Mouse (Mus musculus) thymus, postnatal 36 days (tissue): Measurements from ENCODE around the gene Rnd2.
A peak's percentile ranks its signal among the peaks of the same experiment; 100 is the strongest.
"Not testable (repeated sequence)": the region's sequence is repeated elsewhere in the genome, so short reads cannot be mapped to it uniquely, and the experiment has no call there.

Experiments used
- DNase-seq, 2 experiments: peaks; one replicate each; pipeline ENCODE4 v3.0.0; 2022; ENCODE audit warnings: mixed read lengths in 2 of 2

Rnd2 gene

GRCm38 (mm10) chr11:101447786-101448185, 17.0 kb upstream of the Rnd2 start:
- DNase-seq: no peak

- peak; percentile 69 to 72 for DNase-seq
Measured at GRCm38 (mm10) chr11:101448274-101448746, 16.5 kb upstream of the Rnd2 start, which contains the start of gene Ifi35. TSS of gene Ifi35 (plus strand) at chr11:101448407.

GRCm38 (mm10) chr11:101448899-101449298, 15.9 kb upstream of the Rnd2 start:
- no peak for DNase-seq

GRCm38 (mm10) chr11:101449596-101449995, 15.2 kb upstream of the Rnd2 start:
- DNase-seq: not testable (repeated sequence)

DNA sequence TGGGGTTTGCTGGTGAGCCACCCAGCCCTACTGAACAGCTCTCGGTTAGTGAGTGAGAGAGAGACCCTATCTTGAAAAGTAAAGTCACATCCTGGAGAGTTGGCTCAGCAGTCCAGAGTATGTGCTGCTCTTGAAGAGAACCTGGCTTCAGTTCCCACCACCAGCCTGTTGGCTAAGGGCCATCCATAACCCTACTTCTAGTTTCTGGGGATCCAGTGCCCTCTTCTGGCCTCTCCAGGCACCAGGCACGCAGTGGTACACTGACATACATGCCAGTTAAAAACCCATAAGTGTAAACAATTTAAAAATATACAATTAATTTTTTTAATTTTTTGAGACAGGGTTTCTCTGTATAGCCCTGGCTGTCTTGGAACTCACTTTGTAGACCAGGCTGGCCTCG, 14.4 kb upstream of the Rnd2 start:
- peak; percentile 22 to 31 for DNase-seq

- DNase-seq: no peak
Measured at GRCm38 (mm10) chr11:101451536-101451935, 13.3 kb upstream of the Rnd2 start.

- DNase-seq: no peak
Measured at GRCm38 (mm10) chr11:101452093-101452774, 12.6 kb upstream of the Rnd2 start.

DNA sequence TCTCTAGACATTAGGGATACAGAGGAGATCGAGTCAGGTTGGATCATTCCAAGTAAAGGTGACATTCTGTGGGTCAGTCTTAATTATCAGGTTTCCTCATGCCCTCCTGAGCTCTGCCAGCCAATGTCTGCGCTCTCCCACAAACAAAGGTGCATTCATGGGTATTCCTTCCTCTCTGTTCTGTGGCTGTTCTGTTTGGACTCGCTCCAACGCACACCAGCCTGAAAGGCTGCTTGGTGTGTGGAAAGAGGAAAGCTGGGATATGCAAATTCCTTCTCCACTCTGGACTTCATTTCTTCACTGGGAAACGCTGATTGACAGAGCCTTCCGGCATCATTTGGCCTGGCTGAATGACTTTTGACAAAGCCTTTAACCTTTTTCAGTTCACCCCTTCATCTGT, 10.1 kb upstream of the Rnd2 start:
- DNase-seq: no peak

DNA sequence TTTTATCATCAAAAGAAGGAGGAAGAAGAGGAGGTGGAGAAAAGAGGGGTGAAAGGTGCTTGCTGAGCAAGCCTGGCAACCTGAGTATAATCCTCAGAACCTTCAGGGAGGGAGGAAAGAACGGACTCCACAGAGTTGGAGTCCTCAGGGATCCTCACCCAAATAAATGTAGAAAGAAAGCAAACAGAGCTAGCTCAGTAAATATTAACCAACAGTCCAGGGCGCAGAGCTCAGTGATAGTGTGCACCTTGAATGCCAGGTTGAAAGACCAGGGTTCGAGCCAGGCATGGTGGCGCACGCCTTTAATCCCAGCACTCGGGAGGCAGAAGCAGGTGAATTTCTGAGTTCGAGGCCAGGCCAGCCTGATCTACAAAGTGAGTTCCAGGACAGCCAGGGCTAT, 9.2 kb upstream of the Rnd2 start:
- DNase-seq: no peak

- no peak for DNase-seq
Measured at GRCm38 (mm10) chr11:101457631-101458030, 7.2 kb upstream of the Rnd2 start.

DNA sequence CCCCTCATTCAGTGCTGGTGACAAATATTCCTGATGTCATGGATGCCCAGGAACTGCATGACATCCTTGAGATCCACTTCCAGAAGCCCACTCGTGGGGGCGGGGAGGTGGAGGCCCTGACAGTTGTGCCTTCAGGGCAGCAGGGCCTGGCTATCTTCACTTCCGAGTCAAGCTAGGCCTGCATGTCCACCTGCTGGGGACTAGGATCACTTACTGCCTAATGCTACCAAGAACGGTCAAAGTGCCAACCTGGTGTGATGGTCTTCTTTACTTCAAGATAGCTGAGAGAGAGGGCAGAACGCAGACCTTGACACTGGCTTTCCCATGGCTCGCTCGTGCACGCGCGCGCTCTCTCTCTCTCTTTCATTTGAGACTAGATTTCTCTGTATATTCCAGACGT, 6.6 kb upstream of the Rnd2 start:
- DNase-seq: no peak

DNA sequence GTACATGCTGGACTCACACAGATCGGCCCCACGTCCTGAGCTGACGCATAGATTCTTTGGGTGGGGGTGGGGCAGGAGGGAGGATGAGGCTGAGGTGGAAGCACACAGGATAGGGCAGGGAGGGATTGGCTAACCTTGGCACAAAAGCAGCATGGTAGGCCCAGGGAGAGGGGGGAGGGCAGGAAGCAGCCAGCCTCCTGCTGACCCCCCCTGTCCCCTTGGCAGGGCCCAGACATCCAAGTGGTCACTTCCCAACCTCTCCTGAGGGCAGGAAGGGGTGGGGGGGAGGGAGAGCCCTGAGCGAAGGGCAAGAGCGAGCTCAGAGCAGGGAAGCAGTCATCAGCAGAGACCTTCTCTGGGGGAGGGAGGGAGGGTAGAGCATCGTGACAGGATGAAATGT, 5.1 kb upstream of the Rnd2 start:
- DNase-seq: no peak

DNA sequence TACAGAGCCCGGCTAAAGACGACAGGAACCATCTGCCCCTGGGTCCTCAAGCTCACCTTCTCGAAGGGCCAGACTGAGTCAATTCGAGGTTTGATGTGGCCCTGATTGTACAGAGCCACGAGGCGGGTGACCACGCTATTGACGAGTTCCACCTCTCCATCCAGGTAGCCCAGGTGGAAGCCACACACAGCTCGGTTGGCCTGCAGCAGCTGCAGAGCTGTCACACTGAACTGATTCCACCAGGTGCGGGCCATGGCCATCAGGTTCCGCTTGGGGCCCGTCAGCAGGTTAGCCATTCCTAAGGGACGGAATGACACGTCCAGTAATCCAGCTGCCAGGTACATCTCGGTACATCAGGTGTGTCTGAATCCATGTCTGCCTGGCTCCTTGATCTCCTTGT, 4.5 kb upstream of the Rnd2 start:
- DNase-seq: no peak

- DNase-seq: no peak
Measured at GRCm38 (mm10) chr11:101462141-101462540, 2.7 kb upstream of the Rnd2 start.

- no peak for DNase-seq
Measured at GRCm38 (mm10) chr11:101462583-101463440, 2.0 kb upstream of the Rnd2 start.

DNA sequence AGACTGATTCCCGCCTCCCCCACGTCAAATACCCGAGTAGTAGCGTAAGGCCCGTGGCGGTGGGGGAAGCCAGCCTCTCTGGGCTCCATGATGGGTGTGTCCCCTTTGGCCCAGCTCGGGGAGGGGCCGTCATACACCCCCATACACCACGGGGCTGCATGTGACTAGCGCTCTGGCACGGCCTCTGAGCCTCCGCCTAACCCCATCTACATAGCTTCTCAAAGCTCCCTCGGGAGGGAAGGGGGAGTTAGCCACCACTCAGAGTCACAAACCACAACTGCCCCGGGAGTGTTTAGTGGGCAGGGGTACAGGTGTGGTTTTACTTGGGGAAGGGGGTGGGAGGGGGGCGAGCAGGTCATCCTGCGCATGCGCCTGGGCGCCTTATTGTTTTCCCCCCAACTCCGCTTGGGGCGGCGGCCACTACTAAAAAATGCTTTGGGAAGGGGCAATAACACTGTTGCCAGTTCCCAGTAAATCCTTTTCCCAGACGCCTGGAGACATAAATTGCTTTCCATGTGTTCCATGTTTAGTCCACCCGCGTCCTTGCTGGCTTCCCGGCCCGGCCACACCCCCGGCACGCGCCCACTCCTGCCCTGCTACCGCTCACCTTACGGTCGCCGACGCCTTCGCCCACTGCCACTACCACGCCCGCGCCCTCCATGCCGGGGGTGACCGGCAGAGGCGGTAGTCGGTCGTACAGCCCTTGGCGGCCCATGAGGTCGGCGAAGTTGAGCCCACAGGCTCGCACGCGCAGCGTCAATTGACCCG, 486 bp downstream of the Rnd2 start:
- DNase-seq: peak; percentile 36 to 57

DNA sequence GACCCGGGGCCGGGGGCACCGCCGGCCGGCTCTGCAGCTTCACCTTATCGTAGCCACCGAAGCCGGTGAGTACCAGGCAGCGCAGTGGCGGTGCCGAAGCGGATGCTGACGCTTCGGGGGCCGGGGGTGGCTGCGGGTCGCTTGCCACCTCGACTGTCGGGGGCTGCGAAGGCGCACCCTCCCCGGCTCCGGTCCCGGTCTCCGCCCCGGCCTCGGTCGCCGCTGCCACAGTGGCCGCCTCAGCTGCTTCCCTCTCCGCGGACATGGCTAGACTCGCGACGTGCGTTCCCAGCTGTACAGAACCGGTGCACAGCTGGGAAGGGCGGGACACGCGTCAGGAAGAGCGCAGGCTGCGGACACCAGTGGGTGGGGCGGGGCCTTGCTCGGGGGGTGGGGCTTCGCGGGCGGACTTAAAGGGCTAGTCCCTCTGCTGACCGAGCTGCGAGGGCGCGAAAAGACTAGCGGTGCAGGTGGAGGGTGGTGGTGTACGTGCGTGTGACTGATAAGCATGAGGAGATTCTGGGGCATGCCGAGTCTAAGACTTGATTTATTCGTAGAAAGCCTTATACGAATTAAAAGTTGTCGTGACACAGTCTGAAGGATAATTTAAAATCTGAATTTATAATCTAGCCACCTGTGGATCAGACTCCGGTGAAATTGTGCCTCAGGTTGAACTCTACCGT, 1.2 kb downstream of the Rnd2 start, which contains the start of gene Vat1:
Gene Vat1 (minus strand): TSS at position 362 of the 683 bp plus-strand sequence.
- DNase-seq: peak; percentile 69 to 73

GRCm38 (mm10) chr11:101466552-101466950, 1.8 kb downstream of the Rnd2 start:
- not testable (repeated sequence) for DNase-seq

DNA sequence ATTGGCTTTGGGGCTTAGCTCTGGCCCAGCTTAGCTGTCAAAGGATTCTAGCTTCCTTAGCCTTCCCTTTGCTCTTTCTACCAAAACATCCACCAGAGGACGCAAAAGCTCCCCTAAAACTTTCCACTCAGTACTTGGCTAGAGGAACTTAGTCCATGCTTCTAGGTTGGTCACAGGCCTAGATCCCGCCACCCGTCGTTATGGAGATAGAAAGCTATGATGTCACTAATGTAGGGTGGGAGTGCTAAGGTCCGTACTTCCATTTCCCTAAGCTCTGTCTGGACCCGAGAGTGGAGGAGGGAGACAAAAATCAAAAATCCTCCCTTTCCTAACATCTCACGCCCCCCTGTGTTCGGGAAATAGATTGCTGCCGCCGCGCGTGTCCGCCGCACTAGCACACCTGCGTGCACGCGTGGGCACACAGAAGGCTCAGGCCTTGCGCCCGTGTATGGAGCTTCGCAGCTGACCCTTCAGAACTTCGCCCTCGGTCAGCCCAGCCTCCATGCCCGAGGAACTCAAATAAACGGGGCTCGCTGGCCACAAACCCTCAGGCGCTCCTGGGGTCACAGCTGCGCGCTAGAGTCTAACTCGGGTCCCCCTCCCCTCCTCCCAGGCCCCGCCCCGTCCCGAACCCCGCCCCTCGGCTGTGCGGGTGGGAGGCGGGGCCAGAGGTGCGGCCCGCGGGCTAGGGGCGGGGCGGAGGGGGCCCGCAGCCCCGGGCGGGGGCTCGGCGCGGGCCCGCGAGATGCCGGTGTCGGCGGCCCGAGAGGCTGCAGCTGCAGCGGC, 2.9 kb downstream of the Rnd2 start:
- peak; percentile 75 to 79 for DNase-seq

DNA sequence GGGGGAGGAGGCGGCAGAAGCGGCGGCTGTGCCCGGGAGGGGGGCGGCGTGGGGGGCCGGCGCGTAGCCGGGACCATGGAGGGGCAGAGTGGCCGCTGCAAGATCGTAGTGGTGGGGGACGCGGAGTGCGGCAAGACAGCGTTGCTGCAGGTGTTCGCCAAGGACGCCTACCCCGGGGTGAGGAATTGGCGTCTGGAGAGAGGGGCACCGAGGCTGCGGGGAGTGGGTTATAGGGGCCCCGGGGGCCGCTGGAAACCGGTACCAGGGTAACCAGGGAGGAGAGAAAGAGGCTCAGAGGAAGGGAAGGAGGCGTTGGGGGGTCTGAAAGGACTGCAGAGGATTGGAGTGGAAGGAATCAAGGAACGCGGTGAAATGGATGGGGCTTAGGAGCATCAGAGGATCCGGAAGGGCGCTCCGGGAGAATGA, 3.5 kb downstream of the Rnd2 start:
- no peak for DNase-seq

- DNase-seq: no peak
Measured at GRCm38 (mm10) chr11:101468731-101469130, 3.9 kb downstream of the Rnd2 start.

DNA sequence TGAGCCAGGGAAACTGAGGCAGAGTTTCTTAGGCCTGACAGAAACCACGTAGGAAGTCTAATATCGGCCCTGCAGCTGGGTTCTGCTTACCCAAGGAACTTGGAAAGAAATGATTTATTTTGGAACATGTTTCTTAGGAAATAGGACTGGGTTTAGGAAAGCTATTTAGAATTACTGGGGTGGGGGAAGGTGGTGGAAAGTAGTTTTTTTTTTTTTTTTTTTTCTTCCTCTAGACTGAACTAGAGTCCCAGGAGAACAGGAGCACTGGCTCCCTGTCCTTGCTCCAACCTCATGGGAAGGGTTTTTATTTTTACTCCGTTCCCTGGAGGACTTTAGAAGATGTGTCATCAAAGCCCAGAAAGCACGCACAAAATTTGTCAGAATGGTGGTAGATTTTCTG, 4.4 kb downstream of the Rnd2 start:
- no peak for DNase-seq
